Mouse (Mus musculus) urinary bladder, postnatal 0 days (tissue): ENCODE measurements around the gene Gnptab. TPM values are rescaled to one million over a fixed set of nuclear protein-coding genes. Genes with fewer than 3 reads are reported as not detected.

Experiments used
- polyA plus RNA-seq: library from polyadenylated mRNA; unstranded; fragments of >200 nt; fragmentation: Nextera tagmentation; extraction: Ambion mirVana; gene quantifications from 2 replicates; pipeline ENCODE4 v1.2.1, GENCODE M21; 2015

Gnptab gene
- polyA plus RNA-seq, result 3.8 and 4.3 TPM in 2 replicates

DNA sequence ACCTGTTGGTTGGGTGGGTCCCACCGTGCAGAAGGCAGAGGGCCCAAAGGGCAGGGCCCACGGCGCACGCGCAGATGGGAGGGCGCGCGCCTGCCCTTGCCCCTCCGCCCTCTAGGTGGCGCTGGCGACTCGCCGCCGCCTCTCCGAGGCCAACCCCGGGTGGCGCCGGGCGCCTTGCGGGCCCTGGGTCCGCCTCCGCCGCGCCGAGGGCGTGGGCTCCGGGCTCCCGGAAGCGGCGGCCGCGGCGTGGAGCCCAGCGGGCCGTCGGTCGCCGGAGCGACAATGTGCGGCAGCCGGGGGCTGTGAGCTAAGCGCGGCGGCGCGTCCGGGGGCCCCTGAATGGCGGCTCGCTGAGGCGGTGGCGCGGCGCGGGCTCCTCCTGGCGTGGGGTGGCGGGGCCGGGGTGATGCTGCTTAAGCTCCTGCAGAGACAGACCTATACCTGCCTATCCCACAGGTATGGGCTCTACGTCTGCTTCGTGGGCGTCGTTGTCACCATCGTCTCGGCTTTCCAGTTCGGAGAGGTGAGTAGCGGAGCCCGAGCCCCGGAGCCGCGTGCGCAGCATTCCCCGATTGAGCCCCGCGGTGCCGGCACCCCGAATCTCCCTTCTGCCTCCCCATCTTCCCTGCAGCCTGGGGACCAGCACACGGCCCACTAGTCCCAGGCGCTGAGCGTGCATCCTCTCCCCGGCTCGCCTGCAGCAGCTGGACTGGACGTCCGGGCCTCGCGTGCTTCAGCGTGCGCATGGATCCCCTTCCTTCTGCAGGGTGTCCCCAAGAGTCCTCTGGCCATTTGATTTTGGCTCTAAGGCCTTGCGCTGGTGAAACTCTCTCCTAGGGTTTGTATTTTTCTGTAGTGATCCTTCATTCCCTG is at the start of gene Gnptab, which contains the start of gene Dram1:
Gene Gnptab (plus strand): TSS at position 120 of the 873 bp plus-strand sequence.
Gene Dram1 (minus strand): TSS at position 68 of the 873 bp plus-strand sequence.

DNA sequence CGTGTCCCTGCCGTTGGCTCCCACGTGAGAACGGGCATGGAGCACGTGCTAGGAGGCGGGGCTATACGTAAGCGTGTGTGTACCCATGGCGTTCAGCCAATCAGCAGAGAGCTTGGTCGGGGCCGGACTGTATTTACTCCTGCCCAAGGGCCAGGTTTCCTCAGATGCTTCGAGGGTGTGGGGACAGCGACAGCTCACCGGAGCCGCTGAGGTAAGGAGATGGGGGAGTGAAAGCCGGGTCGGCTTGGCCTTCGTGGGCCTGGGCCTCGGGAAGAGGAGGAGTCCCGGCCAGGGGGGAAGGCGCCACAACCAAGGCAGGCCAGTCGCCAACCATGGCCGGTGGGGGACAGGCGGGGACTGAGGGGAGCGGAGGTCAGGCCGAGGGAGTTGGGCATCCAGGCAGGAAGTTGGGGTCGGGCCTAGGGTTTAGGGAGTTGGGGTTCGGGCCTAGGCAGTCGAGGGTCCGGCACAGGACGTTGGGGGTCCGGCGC is 80.6 kb downstream of the Gnptab start, which contains the start of gene Sycp3:
Gene Sycp3 (plus strand): TSS at position 68 of the 491 bp plus-strand sequence.

Other genes with a start within 250 kb of the Gnptab start
- 2.4 and 4.2 TPM in 2 replicates for gene Parpbp, start 232.2 kb upstream of the Gnptab start, polyA plus RNA-seq
- 34.7 and 37.6 TPM in 2 replicates for gene Nup37, start 232.1 kb upstream of the Gnptab start, polyA plus RNA-seq
- gene Washc3, start 178.0 kb upstream of the Gnptab start, polyA plus RNA-seq, result 107 and 109 TPM in 2 replicates
- 6.2 and 6.6 TPM in 2 replicates for gene Dram1, start 52 bp upstream of the Gnptab start, polyA plus RNA-seq
- gene Sycp3, start 80.4 kb downstream of the Gnptab start, polyA plus RNA-seq, result not detected in 2 replicates
- 41.4 and 45.0 TPM in 2 replicates for gene Chpt1, start 124.9 kb downstream of the Gnptab start, polyA plus RNA-seq
- gene Mybpc1, start 226.0 kb downstream of the Gnptab start, polyA plus RNA-seq, result 0.15 and 0.23 TPM in 2 replicates